Mouse (Mus musculus) adrenal gland, postnatal 14 days (tissue): ENCODE measurements around the gene Olfr934. TPM values are rescaled to one million over a fixed set of nuclear protein-coding genes. Genes with fewer than 3 reads are reported as not detected.
A peak's percentile ranks its signal among the peaks of the same experiment; 100 is the strongest.

ENCODE experiments used
- DNase-seq: peaks from one replicate; pipeline ENCODE4 v3.0.0; 2021; ENCODE audit warnings: mixed read lengths
- long read RNA-seq, 2 experiments: library from polyadenylated mRNA; stranded (forward); transcript quantifications; one replicate each; pipeline ENCODE4 v2.0.0; 2021
- total RNA-seq: library from RNA; stranded (reverse); gene quantifications from 2 replicates; pipeline ENCODE4 v1.2.3, GENCODE M21; 2021

Olfr934 gene
- total RNA-seq = not detected in 2 replicates
- long read RNA-seq, experiment 1 = 0 reads
- long read RNA-seq, experiment 2 = 0 reads

GRCm38 (mm10) chr9:38988215-38988614, at the start of gene Olfr934:
Gene Olfr934, minus strand, starts transcription at chr9:38988315.
- DNase-seq = no peak

- DNase-seq = no peak
Observed at GRCm38 (mm10) chr9:39023277-39023676, 35.2 kb upstream of the Olfr934 start, which contains the start of gene Olfr146. Gene Olfr146, minus strand, starts transcription at chr9:39023377.

- DNase-seq = no peak
Observed at GRCm38 (mm10) chr9:38999583-38999982, 11.5 kb upstream of the Olfr934 start, which contains the start of gene Olfr935. Gene Olfr935, minus strand, starts transcription at chr9:38999683.

- no peak for DNase-seq
Observed at GRCm38 (mm10) chr9:38972013-38972412, 16.1 kb downstream of the Olfr934 start, which contains the start of gene Olfr933. Gene Olfr933, plus strand, starts transcription at chr9:38972313.

- DNase-seq = no peak
Observed at GRCm38 (mm10) chr9:38954124-38954416, 34.0 kb downstream of the Olfr934 start.

GRCm38 (mm10) chr9:38953401-38954123, 34.6 kb downstream of the Olfr934 start:
- peak; percentile 49 for DNase-seq

Other genes starting within 250 kb of the Olfr934 start
- 0.11 and 0.26 TPM in 2 replicates for gene Olfr920, start 236.0 kb downstream of the Olfr934 start, total RNA-seq
- gene Olfr921, start 215.2 kb downstream of the Olfr934 start, total RNA-seq = not detected in 2 replicates
- not detected in 2 replicates for gene Olfr922, start 173.7 kb downstream of the Olfr934 start, total RNA-seq
- not detected in 2 replicates for gene Olfr923, start 161.8 kb downstream of the Olfr934 start, total RNA-seq
- not detected in 2 replicates for gene Olfr924, start 143.9 kb downstream of the Olfr934 start, total RNA-seq
- not detected in 2 replicates for gene Olfr26, start 133.3 kb downstream of the Olfr934 start, total RNA-seq
- not detected in 2 replicates for gene Olfr926, start 111.2 kb downstream of the Olfr934 start, total RNA-seq
- not detected in 2 replicates for gene Olfr930, start 58.5 kb downstream of the Olfr934 start, total RNA-seq
- gene Olfr933, start 16.0 kb downstream of the Olfr934 start, total RNA-seq = 0.19 and 0.38 TPM in 2 replicates
- not detected in 2 replicates for gene Olfr935, start 11.4 kb upstream of the Olfr934 start, total RNA-seq
- gene Olfr146, start 35.1 kb upstream of the Olfr934 start, total RNA-seq = not detected in 2 replicates
- not detected in 2 replicates for gene Olfr937, start 76.6 kb upstream of the Olfr934 start, total RNA-seq
- gene Olfr938, start 90.6 kb upstream of the Olfr934 start, total RNA-seq = not detected in 2 replicates
- gene Olfr27, start 139.8 kb upstream of the Olfr934 start, total RNA-seq = not detected in 2 replicates
- not detected in 2 replicates for gene Olfr943, start 178.0 kb upstream of the Olfr934 start, total RNA-seq
- not detected in 2 replicates for gene Olfr944, start 213.6 kb upstream of the Olfr934 start, total RNA-seq